Mouse (Mus musculus) CH12.LX (cell line): ENCODE measurements at regions not wholly inside any gene's neighbourhood (a gene's known extent, or its start where the extent isn't known, plus 50 kb on each side); places are given as distances from the start of the nearest gene placed in this dataset.

Experiments used
- DNase-seq: peaks from one replicate; pipeline ENCODE4 v3.0.0-alpha.2; 2013; ENCODE audit errors: extremely low read depth
- H3K27ac ChIP-seq: 2 replicates; pipeline ENCODE4 v1.5.1; 2012; ENCODE audit warnings: low read depth, mild to moderate bottlenecking, control low read depth, moderate library complexity; ENCODE audit not compliant: insufficient read depth
- H3K27me3 ChIP-seq: replicated peaks from 2 replicates; pipeline ENCODE3; 2012; ENCODE audit warnings: inconsistent platforms
- H3K36me3 ChIP-seq, 2 experiments: replicated peaks in 1 of 2; 2 replicates each; pipeline versions ENCODE3 to v1.6.1; 2012; ENCODE audit warnings: inconsistent platforms in 1 of 2, low read length in 1 of 2, mild to moderate bottlenecking in 1 of 2, mixed read lengths in 1 of 2, moderate library complexity in 1 of 2; ENCODE audit not compliant: control insufficient read depth in 1 of 2, insufficient read depth in 1 of 2
- H3K4me1 ChIP-seq, 2 experiments: 2 replicates each; pipeline ENCODE4 v1.6.1; 2012; ENCODE audit warnings: inconsistent platforms in 1 of 2, moderate library complexity in 1 of 2; ENCODE audit not compliant: insufficient read depth in 2 of 2, control insufficient read depth in 1 of 2
- H3K4me2 ChIP-seq: 2 replicates; pipeline ENCODE4 v1.6.1; 2012; ENCODE audit warnings: low read depth, mild to moderate bottlenecking, control low read depth; ENCODE audit not compliant: poor library complexity, insufficient read depth, severe bottlenecking
- H3K4me3 ChIP-seq, 3 experiments: fragments of 150-350 bp in 1 of 3; sonication (generic) in 1 of 3; replicated peaks in 1 of 3; 2 replicates each; pipeline versions ENCODE3 to v1.5.1; 2011 to 2012; ENCODE audit warnings: low read depth in 2 of 3, low read length in 2 of 3, mild to moderate bottlenecking in 2 of 3, moderate library complexity in 2 of 3, control low read depth in 1 of 3, improper control_type of control experiment in 1 of 3, inconsistent platforms in 1 of 3, mixed read lengths in 1 of 3; ENCODE audit not compliant: poor library complexity in 1 of 3
- H3K79me2 ChIP-seq: replicated peaks from 2 replicates; pipeline ENCODE4 v1.6.1; 2012; ENCODE audit warnings: mild to moderate bottlenecking, moderate library complexity; ENCODE audit not compliant: control insufficient read depth, poor library complexity, insufficient read depth, severe bottlenecking; ENCODE audit errors: extremely low read depth
- H3K9ac ChIP-seq: 2 replicates; pipeline ENCODE4 v1.6.1; 2012; ENCODE audit warnings: low read depth, mild to moderate bottlenecking, control low read depth, moderate library complexity; ENCODE audit not compliant: insufficient read depth
- H3K9me3 ChIP-seq: replicated peaks from 2 replicates; pipeline ENCODE3; 2012; ENCODE audit warnings: low read length, inconsistent platforms, mixed read lengths
- BHLHE40 ChIP-seq: IDR thresholded peaks from 2 replicates; pipeline ENCODE4 v1.6.1; 2011; ENCODE audit warnings: mild to moderate bottlenecking, low read depth, low read length, improper control_type of control experiment
- CHD1 ChIP-seq: IDR thresholded peaks from 2 replicates; pipeline ENCODE4 v1.6.1; 2012; ENCODE audit warnings: low read depth, low read length, improper control_type of control experiment, inconsistent platforms
- E2F4 ChIP-seq: IDR thresholded peaks from 2 replicates; pipeline ENCODE4 v1.6.1; 2011; ENCODE audit warnings: low read depth, low read length, improper control_type of control experiment; ENCODE audit not compliant: insufficient replicate concordance
- ELF1 ChIP-seq: IDR thresholded peaks from 2 replicates; pipeline ENCODE4 v1.6.1; 2014; ENCODE audit warnings: low read depth, mild to moderate bottlenecking, inconsistent platforms, low read length, improper control_type of control experiment
- GABPA ChIP-seq: IDR thresholded peaks from 2 replicates; pipeline ENCODE4 v1.6.1; 2012; ENCODE audit warnings: low read depth, low read length, improper control_type of control experiment, inconsistent platforms; ENCODE audit not compliant: insufficient replicate concordance
- HCFC1 ChIP-seq: IDR thresholded peaks from 2 replicates; pipeline ENCODE4 v1.6.1; 2012; ENCODE audit warnings: low read depth, mild to moderate bottlenecking, inconsistent platforms, low read length, improper control_type of control experiment
- IRF4 ChIP-seq: IDR thresholded peaks from 2 replicates; pipeline ENCODE4 v1.6.1; 2014; ENCODE audit warnings: low read depth, mild to moderate bottlenecking, inconsistent platforms, low read length, improper control_type of control experiment
- JUN ChIP-seq: IDR thresholded peaks from 2 replicates; pipeline ENCODE4 v1.6.1; 2011; ENCODE audit warnings: low read depth, mild to moderate bottlenecking, low read length, improper control_type of control experiment, moderate library complexity; ENCODE audit not compliant: insufficient read depth
- JUND ChIP-seq: conservative IDR thresholded peaks from 2 replicates; pipeline ENCODE4 v1.6.1; 2011; ENCODE audit warnings: low read depth, low read length, improper control_type of control experiment
- KAT2A ChIP-seq: IDR thresholded peaks from 2 replicates; pipeline ENCODE4 v1.6.1; 2012; ENCODE audit warnings: low read length, improper control_type of control experiment, inconsistent platforms; ENCODE audit not compliant: insufficient replicate concordance
- MAFK ChIP-seq: IDR thresholded peaks from 2 replicates; pipeline ENCODE4 v1.6.1; 2011; ENCODE audit warnings: low read length, improper control_type of control experiment; ENCODE audit not compliant: insufficient replicate concordance
- MAX ChIP-seq: IDR thresholded peaks from 2 replicates; pipeline ENCODE4 v1.6.1; 2011; ENCODE audit warnings: low read length, improper control_type of control experiment
- MAZ ChIP-seq: IDR thresholded peaks from 2 replicates; pipeline ENCODE4 v1.6.1; 2012; ENCODE audit warnings: low read depth, mild to moderate bottlenecking, inconsistent platforms, low read length, improper control_type of control experiment, moderate library complexity
- NRF1 ChIP-seq: IDR thresholded peaks from 2 replicates; pipeline ENCODE4 v1.6.1; 2014; ENCODE audit warnings: low read depth, mild to moderate bottlenecking, inconsistent platforms, low read length, improper control_type of control experiment, moderate library complexity
- PAX5 ChIP-seq: IDR thresholded peaks from 2 replicates; pipeline ENCODE4 v1.6.1; 2012; ENCODE audit warnings: low read length, inconsistent platforms, mixed read lengths
- POLR2A ChIP-seq: IDR thresholded peaks from 2 replicates; pipeline ENCODE4 v1.6.1; 2011; ENCODE audit warnings: low read depth, mild to moderate bottlenecking, improper control_type of control experiment, low read length
- SIN3A ChIP-seq: IDR thresholded peaks from 2 replicates; pipeline ENCODE4 v1.6.1; 2012; ENCODE audit warnings: low read length, improper control_type of control experiment, inconsistent platforms
- SMC3 ChIP-seq: IDR thresholded peaks from 2 replicates; pipeline ENCODE4 v1.6.1; 2011; ENCODE audit warnings: low read depth, low read length, improper control_type of control experiment
- TBP ChIP-seq: conservative IDR thresholded peaks from 2 replicates; pipeline ENCODE4 v1.6.1; 2011; ENCODE audit warnings: low read depth, low read length, improper control_type of control experiment
- USF1 ChIP-seq: IDR thresholded peaks from 2 replicates; pipeline ENCODE4 v1.6.1; 2014; ENCODE audit warnings: low read depth, mild to moderate bottlenecking, inconsistent platforms, low read length, improper control_type of control experiment
- ZC3H11A ChIP-seq: IDR thresholded peaks from 2 replicates; pipeline ENCODE4 v1.6.1; 2012; ENCODE audit warnings: low read depth, mild to moderate bottlenecking, inconsistent platforms, low read length, improper control_type of control experiment
- ZMIZ1 ChIP-seq: IDR thresholded peaks from 2 replicates; pipeline ENCODE4 v1.6.1; 2012; ENCODE audit warnings: low read depth, mild to moderate bottlenecking, inconsistent platforms, low read length, improper control_type of control experiment
- ZNF384 ChIP-seq: IDR thresholded peaks from 2 replicates; pipeline ENCODE4 v1.6.1; 2012; ENCODE audit warnings: low read depth, low read length, improper control_type of control experiment, inconsistent platforms
- dilution Hi-C: fragments of 300-500 bp; cut with MboI; formaldehyde crosslinking; loops from 2 replicates; pipeline ENCODE4 v1.14.3; 2020; ENCODE audit warnings: low sequenced_read_pairs; ENCODE audit not compliant: extremely low pct_unique_long_range_greater_than_20kb, extremely low pct_ligation_motif_present
- in situ Hi-C: fragments of 300-500 bp; cut with MboI; formaldehyde crosslinking; loops from 3 replicates; pipeline ENCODE4 v1.14.3; 2019; ENCODE audit warnings: low sequenced_read_pairs, low pct_ligation_motif_present, low pct_unique_long_range_greater_than_20kb, mixed read lengths

GRCm38 (mm10) chr2:172698961-172699360 is 149.6 kb downstream of the Tfap2c start:
- TF ChIP-seq JUND = no peak
- no peak for TF ChIP-seq JUN
- TF ChIP-seq HCFC1 = no peak
- no peak for TF ChIP-seq SMC3
- TF ChIP-seq ZC3H11A = no peak
- no peak for TF ChIP-seq USF1
- TF ChIP-seq, all 38 proteins: peak for 0
- Histone ChIP-seq H3K36me3 (no peaks in the 10 kb centered on the region), H3K27me3 (peaks cover 42% of the 10 kb centered on the region), H3K79me2 (no peaks in the 10 kb centered on the region), H3K4me1 (no peaks in the 10 kb centered on the region), H3K27ac (no peak overlapping the region), H3K4me3 (no peak overlapping the region), H3K9ac (no peak overlapping the region), H3K9me3 (no peaks in the 10 kb centered on the region), H3K4me2 (no peak overlapping the region)
- in situ Hi-C loops = no loop called here
- DNase-seq = no peak
- dilution Hi-C loops = no loop called here

GRCm38 (mm10) chr2:172699654-172700053 is 150.3 kb downstream of the Tfap2c start:
- Histone ChIP-seq H3K27ac (no peak overlapping the region), H3K4me3 (no peak overlapping the region), H3K9me3 (no peaks in the 10 kb centered on the region), H3K36me3 (no peaks in the 10 kb centered on the region), H3K4me2 (no peak overlapping the region), H3K27me3 (peaks cover 40% of the 10 kb centered on the region), H3K4me1 (no peaks in the 10 kb centered on the region)
- in situ Hi-C loops = no loop called here
- DNase-seq = no peak
- TF ChIP-seq MAZ (no peak), BHLHE40 (no peak), JUN (no peak), IRF4 (no peak), SIN3A (no peak), ELF1 (no peak), POLR2A (no peak), GABPA (no peak), CHD1 (no peak), JUND (no peak), E2F4 (no peak), ZNF384 (no peak), PAX5 (no peak), ZMIZ1 (no peak), MAFK (no peak), TBP (no peak), MAX (no peak), KAT2A (no peak), NRF1 (no peak)
- TF ChIP-seq, all 38 proteins: peak for 0
- H3K9ac ChIP-seq = no peak overlapping the region
- dilution Hi-C loops = no loop called here
- no peaks in the 10 kb centered on the region for H3K79me2 ChIP-seq
